Mouse (Mus musculus): Measurements from ENCODE around the gene Prkcz. TPM values are rescaled to one million over a fixed set of nuclear protein-coding genes. Genes with fewer than 3 reads are reported as not detected.

Gene Prkcz
- polyA plus RNA-seq, 1 experiment, result 38.1 TPM

DNA sequence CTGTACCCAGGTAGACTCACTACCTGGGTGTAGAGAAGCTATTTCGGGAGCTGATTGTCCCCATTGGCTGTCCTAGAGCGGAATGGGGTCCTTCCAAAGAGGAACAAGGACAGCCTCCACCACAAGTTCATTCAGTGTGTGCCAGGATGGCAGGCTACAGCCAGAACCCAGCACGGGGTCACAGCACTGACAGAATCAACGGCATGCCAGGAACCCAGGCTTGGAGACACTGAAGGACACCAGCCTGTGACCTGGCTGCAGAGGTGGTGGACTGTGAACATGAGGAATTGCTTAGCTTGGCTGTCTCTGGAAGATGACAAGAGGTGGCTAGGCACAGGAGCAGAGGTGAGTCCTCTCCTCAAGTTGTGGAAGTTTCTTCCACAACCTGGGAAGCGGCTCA lies 118.9 kb downstream of the Prkcz start:
- no peak for DNase-seq
- H3K4me1 ChIP-seq (ENCODE audit: control insufficient read depth, insufficient read depth, low read length), result no peaks in the 10 kb centered on the region; the same call in none of the 2 replicates
- WGBS, result 92% methylated on average over 5 of the region's 5 CpGs
- no peak overlapping the region for H3K4me3 ChIP-seq (replicated peaks; ENCODE audit: extremely low read depth, low read depth, low read length)
- TF ChIP-seq POLR2A (IDR thresholded peaks at IDR 0.05; ENCODE audit: borderline replicate concordance, extremely low read depth, low read depth, low read length), result no peak
- no peak for TF ChIP-seq CTCF (IDR thresholded peaks at IDR 0.05; ENCODE audit: insufficient read depth, low read length)

DNA sequence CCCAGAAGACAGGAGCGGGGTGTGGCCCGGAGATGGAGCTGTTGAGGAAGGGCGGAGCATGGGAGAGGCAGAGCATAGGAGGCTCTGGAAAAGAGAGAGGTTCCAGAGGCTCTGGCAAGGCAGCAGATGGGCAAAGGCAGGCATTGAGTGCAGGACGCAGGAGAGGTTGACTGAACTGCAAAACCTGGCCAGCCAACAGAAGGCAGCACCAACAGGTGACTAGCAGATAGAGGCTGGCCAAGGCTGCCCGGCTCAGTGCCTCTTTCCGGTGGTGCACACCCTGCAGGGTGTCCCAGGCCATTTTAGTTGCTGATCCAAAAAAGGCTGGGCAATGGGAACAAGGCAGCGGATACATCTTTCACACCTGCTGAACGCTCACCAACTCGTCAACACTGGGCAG lies 119.4 kb downstream of the Prkcz start:
- TF ChIP-seq POLR2A (IDR thresholded peaks at IDR 0.05; ENCODE audit: borderline replicate concordance, extremely low read depth, low read depth, low read length), result no peak
- TF ChIP-seq CTCF (IDR thresholded peaks at IDR 0.05; ENCODE audit: insufficient read depth, low read length), result no peak
- H3K4me1 ChIP-seq (ENCODE audit: control insufficient read depth, insufficient read depth, low read length), result peaks cover 2% of the 10 kb centered on the region
- no peak overlapping the region for H3K4me3 ChIP-seq (replicated peaks; ENCODE audit: extremely low read depth, low read depth, low read length)
- 74% methylated on average over 9 of the region's 9 CpGs for WGBS
- DNase-seq, result no peak

DNA sequence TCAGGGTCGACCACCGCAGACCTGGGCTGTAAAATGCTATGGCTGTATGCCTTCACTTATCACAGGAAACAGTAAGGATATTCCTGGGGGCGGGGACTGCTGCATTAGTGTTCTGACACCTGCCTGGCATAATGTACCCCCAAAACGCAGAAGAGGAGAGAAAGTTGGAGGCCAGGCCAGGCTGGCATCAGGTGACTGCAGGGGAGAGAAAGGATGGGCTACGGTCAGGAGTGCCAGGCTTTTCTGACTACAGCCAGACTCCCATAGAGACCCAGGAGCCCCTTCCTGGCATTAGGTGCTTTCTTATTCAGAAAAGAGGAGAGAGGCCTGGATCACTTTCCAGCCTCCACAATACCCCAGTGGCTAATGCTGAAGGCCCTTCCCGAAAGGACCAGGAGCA lies 121.7 kb downstream of the Prkcz start:
- peaks cover 22% of the 10 kb centered on the region for H3K4me1 ChIP-seq (ENCODE audit: control insufficient read depth, insufficient read depth, low read length)
- DNase-seq, result no peak
- TF ChIP-seq POLR2A (IDR thresholded peaks at IDR 0.05; ENCODE audit: borderline replicate concordance, extremely low read depth, low read depth, low read length), result no peak
- no peak overlapping the region for H3K4me3 ChIP-seq (replicated peaks; ENCODE audit: extremely low read depth, low read depth, low read length)
- 62% methylated on average over 6 of the region's 6 CpGs for WGBS

DNA sequence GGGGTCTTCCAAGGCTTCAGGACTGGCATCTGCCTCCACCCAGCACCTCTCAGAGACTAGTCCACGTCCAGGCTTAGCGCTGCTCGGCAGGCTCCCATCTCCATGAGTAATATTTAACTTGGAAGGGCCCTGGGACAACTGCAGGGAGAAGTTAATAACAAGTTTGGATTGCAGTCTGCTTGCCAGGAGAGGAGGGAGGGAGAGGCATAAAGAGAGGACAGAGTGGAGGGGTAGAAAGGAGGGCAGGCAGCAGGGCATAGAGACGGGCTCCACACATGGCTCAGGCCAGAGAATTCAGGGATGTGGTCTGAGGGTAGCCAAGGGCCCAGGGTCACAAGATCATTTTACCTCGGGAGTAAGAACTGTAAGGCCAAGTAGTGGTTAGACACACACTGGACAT lies 122.9 kb downstream of the Prkcz start:
- DNase-seq, result peak; percentile 54
- Histone ChIP-seq H3K4me3 (replicated peaks; ENCODE audit: extremely low read depth, low read depth, low read length) (no peak overlapping the region), H3K4me1 (ENCODE audit: control insufficient read depth, insufficient read depth, low read length) (peaks cover 34% of the 10 kb centered on the region)
- WGBS, result 58% methylated on average over 5 of the region's 5 CpGs
- TF ChIP-seq POLR2A (IDR thresholded peaks at IDR 0.05; ENCODE audit: borderline replicate concordance, extremely low read depth, low read depth, low read length) (no peak), CTCF (IDR thresholded peaks at IDR 0.05; ENCODE audit: insufficient read depth, low read length) (no peak)

DNA sequence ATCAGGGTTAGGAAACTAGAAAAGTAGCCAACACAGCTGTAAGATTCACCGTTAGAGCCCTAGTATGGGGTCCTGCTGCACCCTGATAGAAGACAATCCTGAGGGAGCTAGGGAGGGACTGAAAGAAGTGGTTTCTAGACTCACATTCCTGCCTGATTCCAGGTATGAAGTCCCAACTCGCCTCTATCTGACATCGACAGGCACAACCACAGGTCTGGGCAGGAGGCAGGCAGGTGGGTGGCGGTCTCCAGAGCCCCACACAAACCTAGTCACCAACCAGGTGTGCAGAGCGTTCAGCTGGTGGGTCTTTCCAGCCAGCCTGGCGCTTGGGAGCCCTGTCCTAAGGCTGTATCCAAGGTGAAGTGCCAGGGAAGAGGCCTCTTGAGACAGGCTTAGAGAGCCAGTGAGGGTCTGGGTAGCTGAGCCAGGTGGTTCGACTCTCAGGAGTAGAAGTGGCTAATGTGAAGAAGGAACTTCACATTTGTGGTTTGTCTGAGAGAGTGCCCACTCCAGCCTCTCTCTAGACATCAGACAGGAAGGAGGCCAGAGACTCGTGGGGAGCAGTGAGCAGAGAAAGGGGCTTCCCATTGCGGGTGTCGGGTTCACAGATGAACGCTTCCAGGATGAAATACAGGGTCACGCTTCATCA lies 124.3 kb downstream of the Prkcz start:
- DNase-seq, result peak; percentile 64
- peaks cover 35% of the 10 kb centered on the region for H3K4me1 ChIP-seq (ENCODE audit: control insufficient read depth, insufficient read depth, low read length)
- H3K4me3 ChIP-seq (replicated peaks; ENCODE audit: extremely low read depth, low read depth, low read length), result no peak overlapping the region
- WGBS, result 70% methylated on average over 12 of the region's 12 CpGs
- no peak for TF ChIP-seq CTCF (IDR thresholded peaks at IDR 0.05; ENCODE audit: insufficient read depth, low read length)
- no peak for TF ChIP-seq POLR2A (IDR thresholded peaks at IDR 0.05; ENCODE audit: borderline replicate concordance, extremely low read depth, low read depth, low read length)

DNA sequence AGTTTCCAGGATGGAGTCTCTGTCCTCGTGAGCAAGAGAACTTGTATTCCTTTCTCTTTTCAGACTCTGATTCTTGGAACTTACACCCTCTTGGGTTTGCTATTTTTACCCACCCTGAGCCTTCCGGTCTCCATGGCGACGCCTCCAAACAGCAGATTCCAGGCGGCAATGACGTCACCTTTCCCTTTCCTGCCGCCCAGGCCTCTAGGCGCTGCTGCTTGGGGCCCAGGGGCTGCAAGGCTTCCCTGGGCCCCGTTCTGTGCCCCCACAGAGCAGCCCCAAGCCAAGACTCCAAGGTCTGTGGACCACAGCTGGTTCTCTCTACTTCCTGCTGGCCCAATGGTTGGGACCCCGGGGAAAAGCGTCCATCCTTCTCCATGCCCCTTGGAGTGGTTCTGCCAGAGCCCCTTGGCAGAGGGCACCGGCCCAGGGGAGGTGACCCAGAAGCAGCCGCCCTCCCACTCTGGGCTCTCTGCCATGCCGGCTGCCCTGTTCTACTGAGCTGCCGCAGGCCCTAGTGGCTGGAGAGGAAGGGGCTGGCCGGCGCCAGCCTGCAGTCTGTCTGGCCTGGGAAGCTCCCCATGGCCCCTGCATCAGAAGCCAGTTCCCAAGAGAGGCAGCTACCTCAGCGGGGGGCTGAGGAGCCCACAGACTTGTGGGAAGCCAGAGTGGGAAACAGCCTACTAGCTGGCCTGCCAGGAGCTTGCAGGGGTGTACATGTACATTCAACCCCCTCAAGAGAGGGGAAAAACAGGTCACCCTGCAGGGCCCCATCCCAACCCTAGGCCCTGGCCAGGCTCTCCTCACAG lies 125.6 kb downstream of the Prkcz start:
- peak; percentile 84 for DNase-seq
- H3K4me1 ChIP-seq (ENCODE audit: control insufficient read depth, insufficient read depth, low read length), result peaks cover 35% of the 10 kb centered on the region
- TF ChIP-seq POLR2A (IDR thresholded peaks at IDR 0.05; ENCODE audit: borderline replicate concordance, extremely low read depth, low read depth, low read length) (peak; percentile 34; the same call in 1 of the 2 replicates), CTCF (IDR thresholded peaks at IDR 0.05; ENCODE audit: insufficient read depth, low read length) (no peak)
- H3K4me3 ChIP-seq (replicated peaks; ENCODE audit: extremely low read depth, low read depth, low read length), result peak overlapping the region; percentile 27
- WGBS, result 3% methylated on average over 18 of the region's 18 CpGs

DNA sequence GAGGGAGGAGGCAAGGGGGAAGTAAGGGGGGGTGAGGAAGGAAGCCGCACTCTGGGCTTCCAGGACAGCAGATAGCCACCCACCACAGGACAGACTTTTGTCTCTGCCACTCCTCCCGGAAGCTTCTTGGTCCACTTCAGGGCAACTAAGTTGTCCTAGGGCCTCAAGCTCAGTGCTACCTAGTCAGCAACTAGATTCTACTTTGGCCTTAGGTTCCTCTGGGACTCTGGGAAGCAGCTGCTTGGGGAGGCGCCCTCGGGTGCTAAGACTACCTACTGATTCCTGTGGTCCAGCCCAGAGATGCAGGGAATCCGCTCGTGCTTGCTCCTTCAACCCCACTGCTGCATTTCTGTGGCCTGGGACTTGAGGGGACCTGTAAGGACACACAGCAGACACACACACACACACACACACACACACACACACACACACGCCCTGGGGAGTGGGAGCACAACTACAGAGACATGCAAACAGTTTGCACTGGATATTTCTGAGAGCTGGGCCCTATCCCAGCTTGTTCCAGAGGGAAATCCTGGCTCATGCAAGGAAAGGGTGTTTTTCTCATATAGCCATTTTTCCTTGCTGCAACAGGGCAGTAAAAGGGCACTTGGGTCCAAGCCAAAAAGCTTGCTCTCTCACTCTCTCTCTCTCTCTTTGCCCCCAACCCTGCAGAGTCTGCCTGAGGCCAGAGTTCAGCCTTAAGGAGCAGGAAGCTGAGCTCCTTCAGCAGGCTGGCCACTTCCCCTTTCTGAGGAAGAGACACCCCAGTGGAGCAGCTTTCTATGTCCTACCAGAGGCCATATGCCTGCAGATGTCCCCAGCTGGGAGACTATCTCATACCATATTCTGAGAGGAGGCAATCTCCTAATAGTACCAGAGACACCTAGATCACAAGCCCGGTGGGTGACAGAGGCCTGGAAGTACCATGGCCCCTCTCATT lies 126.5 kb downstream of the Prkcz start:
- WGBS, result 15% methylated on average over 8 of the region's 8 CpGs
- peak; percentile 32 for DNase-seq
- Histone ChIP-seq H3K4me1 (ENCODE audit: control insufficient read depth, insufficient read depth, low read length) (peaks cover 35% of the 10 kb centered on the region), H3K4me3 (replicated peaks; ENCODE audit: extremely low read depth, low read depth, low read length) (no peak overlapping the region)
- TF ChIP-seq POLR2A (IDR thresholded peaks at IDR 0.05; ENCODE audit: borderline replicate concordance, extremely low read depth, low read depth, low read length) (no peak), CTCF (IDR thresholded peaks at IDR 0.05; ENCODE audit: insufficient read depth, low read length) (no peak)

DNA sequence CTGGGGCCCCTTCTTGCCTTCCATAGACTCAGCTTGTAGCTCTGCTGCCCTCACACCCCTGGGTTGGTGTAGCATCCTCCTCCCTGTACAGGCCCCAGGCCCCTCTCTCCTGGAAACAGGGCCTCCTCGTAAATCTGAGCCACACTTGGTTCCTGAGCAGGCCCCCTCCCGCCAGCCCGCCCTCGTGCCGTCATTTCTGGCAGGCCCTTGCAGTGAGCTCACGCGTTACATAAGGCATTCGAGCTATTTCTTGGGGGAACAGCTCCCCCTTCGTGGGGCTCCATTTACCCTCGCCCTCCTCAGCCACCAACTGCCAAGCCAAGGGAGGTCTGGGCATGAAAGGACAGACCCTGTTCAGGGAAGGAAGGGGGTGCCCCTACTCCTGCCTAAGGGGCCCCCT lies 127.3 kb downstream of the Prkcz start:
- TF ChIP-seq POLR2A (IDR thresholded peaks at IDR 0.05; ENCODE audit: borderline replicate concordance, extremely low read depth, low read depth, low read length), result no peak
- no peak for TF ChIP-seq CTCF (IDR thresholded peaks at IDR 0.05; ENCODE audit: insufficient read depth, low read length)
- peak; percentile 74 for DNase-seq
- Histone ChIP-seq H3K4me1 (ENCODE audit: control insufficient read depth, insufficient read depth, low read length) (peaks cover 35% of the 10 kb centered on the region), H3K4me3 (replicated peaks; ENCODE audit: extremely low read depth, low read depth, low read length) (no peak overlapping the region)
- WGBS, result 14% methylated on average over 10 of the region's 10 CpGs

DNA sequence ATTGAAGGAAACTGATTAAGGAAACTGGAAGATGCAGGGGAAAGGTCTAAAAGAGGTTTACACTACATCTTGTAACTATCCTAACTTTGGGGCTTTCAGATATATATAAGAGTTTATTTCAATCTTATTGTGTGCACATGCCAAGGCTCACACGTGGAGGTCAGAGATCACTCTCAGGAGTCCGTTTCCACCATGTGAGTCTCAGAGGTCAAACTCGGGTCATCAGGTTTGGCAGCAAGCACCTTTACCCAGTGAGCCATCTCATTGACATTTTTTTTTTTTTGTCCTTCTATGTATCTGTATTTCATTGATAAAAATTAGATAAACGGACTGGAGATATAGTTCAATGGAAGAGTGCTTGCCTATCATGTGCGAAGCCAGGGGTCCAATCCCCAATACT lies 132.7 kb downstream of the Prkcz start:
- DNase-seq, result no peak
- Histone ChIP-seq H3K4me3 (replicated peaks; ENCODE audit: extremely low read depth, low read depth, low read length) (no peak overlapping the region), H3K4me1 (ENCODE audit: control insufficient read depth, insufficient read depth, low read length) (peaks cover 6% of the 10 kb centered on the region)
- 69% methylated on average over 5 of the region's 5 CpGs for WGBS
- TF ChIP-seq POLR2A (IDR thresholded peaks at IDR 0.05; ENCODE audit: borderline replicate concordance, extremely low read depth, low read depth, low read length), result no peak
- TF ChIP-seq CTCF (IDR thresholded peaks at IDR 0.05; ENCODE audit: insufficient read depth, low read length), result no peak
